Mouse (Mus musculus): Measurements from ENCODE around the gene Cdk19. TPM values are rescaled to one million over a fixed set of nuclear protein-coding genes. Genes with fewer than 3 reads are reported as not detected.

The Cdk19 gene
- total and polyA plus RNA-seq, 3 experiments, result 3.3 to 4.7 (median 4.0) TPM

DNA sequence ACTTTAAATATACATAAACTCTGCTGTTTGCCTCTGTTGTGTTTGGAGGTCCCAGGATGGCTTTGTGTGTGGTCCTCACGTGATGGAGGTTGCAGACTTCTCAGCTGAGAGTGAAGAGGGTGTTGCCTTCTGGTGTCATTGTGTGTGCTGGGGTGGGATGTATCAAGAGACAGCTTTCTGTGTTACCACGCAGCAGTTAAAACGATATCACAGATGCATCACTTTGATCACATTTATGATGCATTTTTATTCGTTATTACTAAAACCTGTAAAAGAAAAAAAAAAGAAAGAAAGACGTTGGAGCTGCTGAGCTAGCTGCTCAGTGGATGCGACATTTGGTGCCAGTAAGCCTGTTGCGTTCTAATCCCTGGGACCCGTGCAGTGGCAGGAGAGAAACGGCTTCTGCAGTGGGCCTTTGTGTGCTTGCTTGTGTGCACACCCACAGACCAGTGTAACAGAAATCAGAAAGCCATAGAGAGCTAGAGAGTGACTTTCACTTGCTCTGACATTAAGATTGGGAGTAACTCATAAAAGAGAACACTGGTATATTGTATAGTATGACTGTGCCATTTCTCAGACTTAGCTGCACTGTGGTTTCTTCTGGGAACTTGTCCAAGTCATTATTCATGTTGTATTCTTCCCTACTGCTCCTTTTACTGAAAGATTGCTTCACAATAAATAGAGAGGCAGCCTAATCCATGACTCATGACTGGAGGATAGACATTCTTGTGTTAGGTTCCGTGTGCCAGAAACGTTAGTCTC, 32.7 kb downstream of the Cdk19 start:
- H3K27ac ChIP-seq (ENCODE audit: insufficient read depth, low read depth), result no peak overlapping the region
- no peak overlapping the region for H3K9ac ChIP-seq (ENCODE audit: insufficient read depth, low read depth)
- H3K4me2 ChIP-seq (ENCODE audit: insufficient read depth, low read depth, poor library complexity, severe bottlenecking), result no peak overlapping the region
- TF ChIP-seq USF2 (conservative IDR thresholded peaks at IDR 0.05; ENCODE audit: low read depth, low read length) (no peak), HCFC1 (IDR thresholded peaks at IDR 0.05; ENCODE audit: low read depth, low read length) (no peak), MAFK (IDR thresholded peaks at IDR 0.05; ENCODE audit: insufficient replicate concordance, low read length) (no peak), PAX5 (IDR thresholded peaks at IDR 0.05; ENCODE audit: low read length) (no peak), E2F4 (IDR thresholded peaks at IDR 0.05; ENCODE audit: insufficient replicate concordance, low read depth, low read length) (no peak), MEF2A (IDR thresholded peaks at IDR 0.05; ENCODE audit: borderline replicate concordance, low read depth, low read length) (no peak), JUN (IDR thresholded peaks at IDR 0.05; ENCODE audit: insufficient read depth, low read depth, low read length) (no peak), POLR2AphosphoS2 (IDR thresholded peaks at IDR 0.05; ENCODE audit: low read depth, low read length) (no peak), NRF1 (IDR thresholded peaks at IDR 0.05; ENCODE audit: low read depth, low read length) (no peak), TCF12 (IDR thresholded peaks at IDR 0.05; ENCODE audit: low read depth, low read length) (no peak), UBTF (IDR thresholded peaks at IDR 0.05; ENCODE audit: low read depth, low read length) (no peak), CHD1 (IDR thresholded peaks at IDR 0.05; ENCODE audit: low read depth, low read length) (no peak), SMC3 (IDR thresholded peaks at IDR 0.05; ENCODE audit: low read depth, low read length) (no peak), SIN3A (IDR thresholded peaks at IDR 0.05; ENCODE audit: low read length) (no peak), CHD2 (IDR thresholded peaks at IDR 0.05; ENCODE audit: low read length) (no peak), ZC3H11A (IDR thresholded peaks at IDR 0.05; ENCODE audit: low read depth, low read length) (no peak), GABPA (IDR thresholded peaks at IDR 0.05; ENCODE audit: insufficient replicate concordance, low read depth, low read length) (no peak), MYC (IDR thresholded peaks at IDR 0.05; ENCODE audit: low read depth, low read length) (no peak)
- no peak for DNase-seq (ENCODE audit: extremely low read depth)
- in situ Hi-C loops (cut with MboI; ENCODE audit: low pct_ligation_motif_present, low pct_unique_long_range_greater_than_20kb, low sequenced_read_pairs), result loop anchor here (25.0 kb wide), 1 partner anchor 140 kb away; no protein-coding TSS in a partner anchor
- no peaks in the 10 kb centered on the region for H3K36me3 ChIP-seq (replicated peaks in 1 of 2; ENCODE audit: control insufficient read depth in 1 of 2, insufficient read depth in 1 of 2, low read length in 1 of 2)
- no peaks in the 10 kb centered on the region for H3K79me2 ChIP-seq (replicated peaks; ENCODE audit: control insufficient read depth, extremely low read depth, insufficient read depth, poor library complexity, severe bottlenecking)
- dilution Hi-C loops (cut with MboI; ENCODE audit: extremely low pct_ligation_motif_present, extremely low pct_unique_long_range_greater_than_20kb, low sequenced_read_pairs), result no loop called here
- no peaks in the 10 kb centered on the region for H3K4me1 ChIP-seq (ENCODE audit: control insufficient read depth in 1 of 2, insufficient read depth in 2 of 2)
- no peaks in the 10 kb centered on the region for H3K9me3 ChIP-seq (replicated peaks; ENCODE audit: low read length)
- no peaks in the 10 kb centered on the region for H3K27me3 ChIP-seq (replicated peaks)
- H3K4me3 ChIP-seq (replicated peaks in 1 of 3; ENCODE audit: low read depth in 2 of 3, low read length in 2 of 3, poor library complexity in 1 of 3), result no peak overlapping the region

DNA sequence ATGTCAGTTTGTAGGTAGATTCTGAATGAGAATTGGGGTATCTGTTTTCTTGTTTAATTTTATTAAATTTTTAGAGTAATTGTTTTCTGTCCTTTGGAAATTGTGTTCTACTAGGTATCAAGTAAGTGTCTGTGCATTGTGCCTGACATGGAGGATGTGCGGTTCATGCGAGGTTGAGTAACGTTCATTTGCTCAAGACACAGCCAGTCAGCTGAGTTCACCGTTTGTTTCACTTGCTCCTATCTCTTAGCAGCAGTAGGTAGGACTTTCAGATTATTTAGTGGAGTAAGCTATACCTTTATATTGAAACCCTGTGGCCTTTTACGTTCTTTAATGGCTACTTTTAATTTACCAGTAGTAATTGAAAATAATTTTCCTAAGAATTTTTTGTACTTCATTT, 34.4 kb downstream of the Cdk19 start:
- dilution Hi-C loops (cut with MboI; ENCODE audit: extremely low pct_ligation_motif_present, extremely low pct_unique_long_range_greater_than_20kb, low sequenced_read_pairs), result no loop called here
- Histone ChIP-seq H3K79me2 (replicated peaks; ENCODE audit: control insufficient read depth, extremely low read depth, insufficient read depth, poor library complexity, severe bottlenecking) (no peaks in the 10 kb centered on the region), H3K27me3 (replicated peaks) (no peaks in the 10 kb centered on the region), H3K9ac (ENCODE audit: insufficient read depth, low read depth) (no peak overlapping the region), H3K4me3 (replicated peaks in 1 of 3; ENCODE audit: low read depth in 2 of 3, low read length in 2 of 3, poor library complexity in 1 of 3) (no peak overlapping the region), H3K4me1 (ENCODE audit: control insufficient read depth in 1 of 2, insufficient read depth in 2 of 2) (no peaks in the 10 kb centered on the region), H3K9me3 (replicated peaks; ENCODE audit: low read length) (no peaks in the 10 kb centered on the region), H3K27ac (ENCODE audit: insufficient read depth, low read depth) (no peak overlapping the region), H3K4me2 (ENCODE audit: insufficient read depth, low read depth, poor library complexity, severe bottlenecking) (no peak overlapping the region), H3K36me3 (replicated peaks in 1 of 2; ENCODE audit: control insufficient read depth in 1 of 2, insufficient read depth in 1 of 2, low read length in 1 of 2) (peaks cover 0 to 2% of the 10 kb centered on the region in 2 experiments)
- in situ Hi-C loops (cut with MboI; ENCODE audit: low pct_ligation_motif_present, low pct_unique_long_range_greater_than_20kb, low sequenced_read_pairs), result loop anchor here (25.0 kb wide), 1 partner anchor 139 kb away; no protein-coding TSS in a partner anchor
- TF ChIP-seq MEF2A (IDR thresholded peaks at IDR 0.05; ENCODE audit: borderline replicate concordance, low read depth, low read length) (no peak), HCFC1 (IDR thresholded peaks at IDR 0.05; ENCODE audit: low read depth, low read length) (no peak), CTCF (conservative IDR thresholded peaks at IDR 0.05 in 1 of 2, IDR thresholded peaks at IDR 0.05 in 1 of 2; ENCODE audit: low read depth in 2 of 2, low read length in 2 of 2) (no peak), E2F4 (IDR thresholded peaks at IDR 0.05; ENCODE audit: insufficient replicate concordance, low read depth, low read length) (no peak), CHD1 (IDR thresholded peaks at IDR 0.05; ENCODE audit: low read depth, low read length) (no peak), SIN3A (IDR thresholded peaks at IDR 0.05; ENCODE audit: low read length) (no peak), ELF1 (IDR thresholded peaks at IDR 0.05; ENCODE audit: low read depth, low read length) (no peak), ZKSCAN1 (IDR thresholded peaks at IDR 0.05; ENCODE audit: borderline replicate concordance, low read depth, low read length) (no peak), ZMIZ1 (IDR thresholded peaks at IDR 0.05; ENCODE audit: low read depth, low read length) (no peak), JUN (IDR thresholded peaks at IDR 0.05; ENCODE audit: insufficient read depth, low read depth, low read length) (no peak), TBP (conservative IDR thresholded peaks at IDR 0.05; ENCODE audit: low read depth, low read length) (no peak), SMC3 (IDR thresholded peaks at IDR 0.05; ENCODE audit: low read depth, low read length) (no peak), RAD21 (IDR thresholded peaks at IDR 0.05; ENCODE audit: low read depth, low read length) (no peak), MAZ (IDR thresholded peaks at IDR 0.05; ENCODE audit: low read depth, low read length) (no peak), RCOR1 (conservative IDR thresholded peaks at IDR 0.05; ENCODE audit: low read depth, low read length) (no peak), MAX (IDR thresholded peaks at IDR 0.05; ENCODE audit: low read length) (no peak)
- no peak for DNase-seq (ENCODE audit: extremely low read depth)

All from CH12.LX (cell line).